Mouse (Mus musculus) embryonic stem cell, embryonic (primary cell): ENCODE results near the gene Tmem178.

Experiments used
- CTCF ChIA-PET, 4 experiments: fragments of 300-600 bp in 2 of 4; fragments of 350-600 bp in 2 of 4; sonication (Branson Sonifier 250); formaldehyde crosslinking; loops; one replicate each; lab custom pipeline; 2022; ENCODE audit warnings: inconsistent platforms in 2 of 4; lab: Charles Lee
- POLR2A ChIA-PET, 4 experiments: fragments of 300-600 bp in 2 of 4; fragments of 350-600 bp in 2 of 4; sonication (Branson Sonifier 250); formaldehyde crosslinking; loops; one replicate each; lab custom pipeline; 2022; ENCODE audit warnings: antibody characterized with exemption in 4 of 4, inconsistent platforms in 1 of 4; lab: Charles Lee

Tmem178 gene

DNA sequence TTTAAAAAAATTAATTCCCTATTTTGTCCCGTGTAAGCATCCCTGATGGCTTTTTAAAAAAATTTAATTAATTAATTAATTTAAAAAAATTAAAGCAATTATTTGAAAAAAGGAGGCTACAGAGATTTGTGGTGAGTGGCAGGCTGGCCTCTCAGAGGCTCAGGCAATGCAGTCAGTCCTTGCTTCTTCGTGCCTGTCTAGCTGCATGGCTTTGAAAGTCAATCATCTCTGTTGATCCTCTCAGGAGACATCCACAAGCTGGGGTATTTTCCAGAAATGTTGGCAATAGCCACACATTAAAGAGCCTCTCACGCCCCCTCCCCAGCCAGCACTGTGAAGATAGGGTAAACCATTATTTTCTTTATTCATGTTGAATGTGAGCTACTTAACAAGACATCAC lies 65.8 kb downstream of the Tmem178 start:
- CTCF ChIA-PET = interaction anchor here in 1 of 4 experiments (1.0 kb wide), 1 partner anchor 184 kb away, joined by 4 read pairs; no protein-coding TSS in a partner anchor
- POLR2A ChIA-PET = no interaction called here

DNA sequence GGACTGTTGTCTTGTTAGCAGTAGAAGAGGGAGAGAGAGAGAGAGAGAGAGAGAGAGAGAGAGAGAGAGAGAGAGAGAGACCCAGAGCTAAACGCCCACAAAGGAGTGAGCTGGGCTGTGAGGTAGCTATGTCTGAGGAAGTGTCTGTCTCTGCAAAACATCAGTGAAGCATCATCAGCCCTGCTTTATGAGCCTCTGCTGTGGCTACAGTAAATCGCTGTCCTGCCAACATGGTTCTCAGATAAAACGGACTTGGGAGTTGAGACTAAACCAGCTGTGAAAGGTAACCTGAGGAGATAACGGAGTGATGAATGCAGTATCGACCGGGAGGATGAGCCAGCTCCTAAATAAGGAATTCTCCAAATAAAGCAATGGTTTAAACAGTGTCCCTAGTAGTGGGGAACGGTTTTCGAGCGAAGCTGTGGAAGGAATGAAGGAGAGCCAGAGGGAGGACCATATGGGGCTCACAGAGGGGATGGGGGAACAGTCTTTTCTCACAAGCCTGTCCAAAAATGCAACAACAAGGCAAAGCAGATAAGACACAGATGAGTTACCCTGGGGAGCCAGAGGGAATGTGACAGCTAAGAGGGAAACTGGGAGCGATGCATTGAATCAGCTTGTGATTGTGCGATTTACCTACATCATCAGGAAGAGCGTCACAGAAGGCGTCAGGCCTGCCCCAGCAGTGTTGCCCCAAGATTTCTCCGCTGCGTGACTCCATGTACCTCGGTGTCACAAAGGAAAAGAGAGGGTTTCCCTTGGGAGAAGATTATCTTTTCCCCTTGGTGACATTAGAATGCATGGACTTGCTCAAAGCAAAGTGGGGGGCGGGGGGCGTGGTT lies 66.6 kb downstream of the Tmem178 start:
- CTCF ChIA-PET = interaction anchor here in 3 of 4 experiments (0.6 to 1.0 kb wide), 5 partner anchors 9 to 409 kb away, joined by 3 to 8 read pairs (median 4); no protein-coding TSS in a partner anchor
- POLR2A ChIA-PET = interaction anchor here in 1 of 4 experiments (0.6 kb wide), 1 partner anchor 58 kb away, joined by 5 read pairs; no protein-coding TSS in a partner anchor

DNA sequence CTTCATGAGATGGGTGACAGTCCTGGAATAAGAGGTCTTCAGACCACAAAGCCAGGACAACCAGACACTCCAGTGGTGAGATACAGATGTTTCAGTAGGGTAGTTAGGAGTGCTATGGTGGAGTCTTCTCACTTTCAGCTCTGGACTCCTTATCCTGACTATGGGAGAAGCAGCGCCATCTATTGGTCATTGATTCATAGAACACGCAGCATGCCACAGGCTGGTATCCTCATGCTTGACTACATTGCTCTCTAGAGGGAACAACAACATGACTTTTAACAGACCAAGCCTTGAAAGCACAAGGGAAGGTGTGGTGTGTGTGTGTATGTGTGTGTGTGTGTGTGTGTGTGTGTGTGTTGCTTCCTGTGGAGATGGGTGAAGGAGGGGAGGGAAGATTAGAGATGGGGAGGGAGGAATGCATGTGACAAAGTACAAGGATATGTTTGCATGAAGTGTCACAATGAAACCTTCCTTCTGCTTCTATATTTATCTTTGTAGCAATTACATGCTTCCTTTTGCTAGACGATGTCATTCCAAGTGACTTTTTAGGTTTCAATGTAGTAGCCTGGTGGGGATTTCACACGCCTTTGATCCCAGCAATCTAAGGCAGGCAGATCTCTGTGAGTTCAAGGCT lies 71.5 kb downstream of the Tmem178 start:
- CTCF ChIA-PET = interaction anchor here (0.6 to 2.0 kb wide), 13 partner anchors 11 to 684 kb away, joined by 3 to 7 read pairs (median 3); no protein-coding TSS in a partner anchor
- POLR2A ChIA-PET = interaction anchor here in 1 of 4 experiments (2.7 kb wide), 1 partner anchor 11 kb away, joined by 9 read pairs; no protein-coding TSS in a partner anchor

DNA sequence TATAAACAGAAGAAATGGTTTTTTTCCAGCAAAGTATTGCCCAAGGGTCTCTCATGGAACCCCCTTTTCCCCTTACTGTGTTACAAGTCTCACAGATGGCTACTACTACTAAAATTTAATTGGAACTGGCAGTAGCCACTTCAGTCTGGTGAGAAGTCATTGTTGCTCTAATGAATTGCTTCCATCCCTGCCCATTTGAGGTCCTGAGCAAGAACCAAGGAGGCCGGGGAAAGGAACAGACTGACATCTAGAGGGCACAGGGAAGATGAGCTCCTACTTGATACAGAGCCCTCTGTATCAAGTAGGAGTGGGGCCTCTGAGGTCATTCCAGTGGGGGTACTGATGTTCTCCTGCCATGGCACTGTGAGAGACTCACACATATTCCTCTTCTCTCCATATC lies 72.7 kb downstream of the Tmem178 start:
- CTCF ChIA-PET = interaction anchor here in 3 of 4 experiments (0.5 to 1.3 kb wide), 12 partner anchors 20 to 711 kb away, joined by 3 to 9 read pairs (median 3); partner anchors contain the start of gene Thumpd2 (in 1 of the 3)
- POLR2A ChIA-PET = interaction anchor here in 2 of 4 experiments (1.1 to 2.7 kb wide), 3 partner anchors 9 to 440 kb away, joined by 3 to 9 read pairs (median 4); partner anchors contain the start of gene Cdkl4 (in 1 of the 2)

DNA sequence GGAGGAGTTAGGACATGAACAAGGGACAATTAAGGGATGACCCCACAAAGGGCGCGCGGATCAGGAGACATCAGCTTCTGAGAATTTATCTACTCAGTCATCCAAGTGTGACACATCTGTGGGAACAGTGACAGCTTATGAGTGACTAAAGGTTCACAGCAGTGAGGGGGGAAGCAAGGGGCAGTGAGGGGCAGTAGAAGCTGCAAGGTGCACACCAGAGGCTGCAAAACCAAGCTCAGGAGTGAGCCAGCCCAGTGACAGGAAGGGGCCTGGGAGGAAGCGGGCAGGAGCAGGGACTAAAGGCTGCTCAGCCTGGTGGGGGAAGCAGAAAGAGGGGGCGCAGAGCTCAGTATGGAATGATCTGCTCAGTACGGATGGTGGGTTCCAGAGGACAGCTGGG lies 82.9 kb downstream of the Tmem178 start:
- ChIA-PET POLR2A (interaction anchor here in 2 of 4 experiments (0.7 to 2.2 kb wide), 2 partner anchors 10 to 24 kb away, joined by 3 to 9 read pairs; no protein-coding TSS in a partner anchor), CTCF (interaction anchor here in 1 of 4 experiments (1.5 kb wide), 1 partner anchor 9 kb away, joined by 3 read pairs; no protein-coding TSS in a partner anchor)

DNA sequence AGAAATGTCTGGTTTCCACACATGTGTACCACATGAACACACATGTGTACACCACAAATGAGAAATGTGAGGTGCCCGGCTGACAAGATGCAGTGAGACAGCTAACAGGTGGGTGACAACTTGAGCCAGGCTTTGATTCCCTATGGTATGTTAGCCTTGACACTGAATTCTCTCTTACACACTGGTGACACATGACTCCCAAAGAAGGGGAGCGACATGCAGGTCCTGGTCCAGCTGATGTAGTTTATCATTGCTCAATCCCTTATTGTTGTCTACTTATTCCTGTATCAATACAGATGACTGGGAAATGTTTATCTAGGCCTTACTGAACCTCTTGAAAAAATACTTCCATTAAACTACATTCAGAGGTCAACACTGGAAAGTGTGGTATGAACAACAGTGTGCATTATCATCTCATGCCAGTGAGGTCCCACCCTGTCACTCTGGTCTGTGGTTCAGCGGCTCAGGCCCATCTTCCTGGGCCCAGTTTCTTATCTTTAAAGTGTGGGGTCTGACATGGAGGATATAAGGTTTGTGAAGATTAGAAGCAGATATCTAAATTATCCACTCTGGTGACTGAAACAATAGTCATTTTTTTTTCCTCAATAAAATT lies 87.5 kb downstream of the Tmem178 start:
- ChIA-PET POLR2A (interaction anchor here in 1 of 4 experiments (0.7 kb wide), 1 partner anchor 32 kb away, joined by 4 read pairs; no protein-coding TSS in a partner anchor), CTCF (no interaction called here)

DNA sequence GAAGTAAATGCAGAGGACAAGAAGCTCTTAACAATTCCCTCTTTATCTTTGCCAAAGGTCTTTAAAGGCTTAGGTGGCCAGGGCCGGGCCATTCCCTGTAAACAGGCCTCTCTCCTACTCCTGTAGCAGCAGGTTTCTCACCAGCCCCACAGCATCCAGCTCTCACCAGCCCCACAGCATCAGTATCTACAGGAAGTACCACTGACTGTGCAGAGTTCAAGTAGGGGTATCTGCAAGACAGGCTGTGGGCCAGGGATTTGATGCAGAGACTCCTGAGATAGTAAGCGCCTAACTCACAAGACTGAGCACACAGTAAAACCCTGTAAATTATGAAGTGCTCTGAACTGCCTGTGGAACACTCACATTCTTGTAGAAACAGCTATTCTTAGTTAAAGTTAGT lies 88.5 kb downstream of the Tmem178 start:
- ChIA-PET POLR2A (interaction anchor here in 1 of 4 experiments (0.7 kb wide), 1 partner anchor 31 kb away, joined by 4 read pairs; no protein-coding TSS in a partner anchor), CTCF (no interaction called here)

DNA sequence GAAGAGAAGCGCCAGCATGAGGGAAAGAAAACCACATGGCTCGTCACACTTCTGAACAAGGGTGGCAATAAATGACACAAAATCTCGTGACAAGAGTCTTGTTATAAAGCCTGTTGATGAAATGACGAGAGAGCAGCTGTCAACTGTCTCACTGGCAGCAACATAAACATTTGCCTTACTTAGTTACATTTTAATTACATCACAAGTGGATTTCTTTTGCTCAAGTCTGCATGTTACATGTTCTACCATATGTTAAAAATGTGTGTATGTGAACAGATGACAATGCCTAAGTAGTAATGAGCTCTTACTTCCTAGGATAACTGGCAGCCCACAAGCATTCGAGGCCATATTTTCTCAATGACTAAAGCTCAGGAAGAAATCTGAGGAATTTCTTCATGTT lies 90.9 kb downstream of the Tmem178 start:
- CTCF ChIA-PET = interaction anchor here in 2 of 4 experiments (0.6 kb wide), 2 partner anchors 19 to 50 kb away, joined by 3 to 4 read pairs; no protein-coding TSS in a partner anchor

DNA sequence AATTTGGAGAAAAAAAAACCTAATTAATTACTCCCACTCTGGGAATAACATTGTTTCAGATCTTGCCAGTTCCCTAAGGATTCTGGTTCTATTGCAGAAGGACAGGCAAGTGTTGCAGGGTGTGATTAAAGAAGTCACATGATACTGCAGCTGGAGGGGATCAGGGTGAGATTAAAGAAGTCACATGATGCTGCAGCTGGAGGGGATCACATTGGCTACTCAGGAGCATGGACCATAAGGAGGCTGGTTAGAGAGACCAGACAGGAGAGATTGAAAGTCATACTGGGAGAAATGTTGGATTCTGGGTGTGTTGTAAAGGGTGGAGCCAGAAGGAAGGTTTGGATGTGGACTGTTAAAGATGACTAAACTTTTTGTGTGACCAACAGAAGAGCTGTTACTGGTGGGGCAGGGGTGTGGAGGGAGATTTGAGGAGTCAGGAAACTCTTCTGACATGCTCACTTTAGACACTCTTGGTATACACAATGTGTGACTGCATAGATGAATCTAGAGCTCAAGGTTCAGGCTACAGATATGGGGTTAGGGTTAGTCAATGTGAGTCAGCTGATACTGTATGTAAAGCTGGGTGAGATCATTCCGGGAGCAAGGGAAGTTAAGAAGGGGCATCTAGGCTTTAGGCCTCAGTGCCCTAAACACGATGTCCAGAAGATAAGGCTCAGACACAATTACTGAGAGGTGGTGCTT lies 94.4 kb downstream of the Tmem178 start:
- CTCF ChIA-PET = no interaction called here
- POLR2A ChIA-PET = no interaction called here

More for the DNA sequence above, 90.9 kb downstream of the Tmem178 start:
- POLR2A ChIA-PET = no interaction called here

DNA sequence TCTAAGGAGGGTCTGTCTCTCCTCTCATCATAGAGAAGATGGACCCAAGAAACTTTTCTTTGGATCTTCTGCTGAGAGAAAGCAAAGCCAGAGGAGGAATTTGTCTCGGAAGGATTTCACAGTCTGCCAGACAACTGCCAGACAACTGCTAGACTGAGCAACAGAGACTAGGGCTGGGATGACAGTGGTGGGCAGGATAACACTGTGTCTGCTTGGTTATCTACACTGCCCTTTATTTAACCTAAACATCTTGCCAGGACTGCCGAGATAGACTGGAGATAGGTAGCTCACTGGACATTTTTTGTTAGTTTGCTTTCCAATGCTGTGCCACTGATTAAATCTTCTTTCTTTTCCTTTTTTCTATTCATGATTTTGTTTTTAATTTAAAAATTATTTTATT lies 97.2 kb downstream of the Tmem178 start:
- POLR2A ChIA-PET = interaction anchor here in 2 of 4 experiments (0.6 kb wide), 2 partner anchors 23 to 406 kb away, joined by 3 read pairs; partner anchors contain the start of gene Thumpd2 (in 1 of the 2)
- CTCF ChIA-PET = interaction anchor here in 1 of 4 experiments (0.6 kb wide), 2 partner anchors 349 to 1475 kb away, joined by 7 to 10 read pairs; no protein-coding TSS in a partner anchor

DNA sequence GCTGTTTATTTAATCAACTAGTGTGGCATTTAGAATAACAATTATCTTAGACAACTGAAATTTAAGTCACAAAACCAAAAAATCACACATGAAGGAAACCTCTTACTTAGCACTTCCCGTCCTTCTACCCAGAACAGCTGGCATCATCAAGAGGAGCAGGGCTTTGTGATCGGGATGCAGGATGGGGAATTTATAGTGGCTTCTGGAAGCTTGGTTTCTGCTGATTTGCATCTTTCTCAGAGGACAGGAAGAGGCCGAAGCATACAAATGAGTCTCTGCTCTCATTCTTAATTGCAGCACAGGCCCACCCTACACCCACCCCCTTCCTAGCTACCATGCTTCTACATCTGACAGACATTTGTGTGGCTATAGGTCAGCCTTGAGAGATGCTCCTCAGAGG lies 99.9 kb downstream of the Tmem178 start:
- ChIA-PET POLR2A (no interaction called here), CTCF (interaction anchor here in 1 of 4 experiments (0.6 kb wide), 1 partner anchor 427 kb away, joined by 5 read pairs; no protein-coding TSS in a partner anchor)

DNA sequence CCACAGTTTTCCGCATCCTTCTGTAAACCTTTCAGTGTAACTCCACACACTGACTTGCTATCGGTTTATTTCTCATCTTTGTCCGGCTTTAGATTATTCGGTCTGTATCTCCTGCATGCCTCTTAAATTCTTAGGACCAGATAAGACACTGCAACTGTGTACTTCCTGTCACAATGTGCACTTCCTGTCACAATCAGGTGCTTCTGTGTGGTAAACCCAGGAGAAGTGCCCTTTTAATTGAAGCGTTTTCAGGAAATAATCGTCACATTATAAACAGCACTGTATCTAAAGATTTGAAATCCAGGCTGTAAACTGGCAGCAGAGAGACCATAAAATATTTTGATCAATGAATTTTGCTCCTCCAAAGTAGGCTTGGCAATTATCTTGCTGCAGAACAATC lies 100.7 kb downstream of the Tmem178 start:
- ChIA-PET CTCF (interaction anchor here in 3 of 4 experiments (0.6 to 1.3 kb wide), 5 partner anchors 11 to 428 kb away, joined by 3 to 5 read pairs (median 3); no protein-coding TSS in a partner anchor), POLR2A (interaction anchor here in 2 of 4 experiments (0.7 to 1.0 kb wide), 2 partner anchors 9 to 11 kb away, joined by 3 to 4 read pairs; no protein-coding TSS in a partner anchor)

DNA sequence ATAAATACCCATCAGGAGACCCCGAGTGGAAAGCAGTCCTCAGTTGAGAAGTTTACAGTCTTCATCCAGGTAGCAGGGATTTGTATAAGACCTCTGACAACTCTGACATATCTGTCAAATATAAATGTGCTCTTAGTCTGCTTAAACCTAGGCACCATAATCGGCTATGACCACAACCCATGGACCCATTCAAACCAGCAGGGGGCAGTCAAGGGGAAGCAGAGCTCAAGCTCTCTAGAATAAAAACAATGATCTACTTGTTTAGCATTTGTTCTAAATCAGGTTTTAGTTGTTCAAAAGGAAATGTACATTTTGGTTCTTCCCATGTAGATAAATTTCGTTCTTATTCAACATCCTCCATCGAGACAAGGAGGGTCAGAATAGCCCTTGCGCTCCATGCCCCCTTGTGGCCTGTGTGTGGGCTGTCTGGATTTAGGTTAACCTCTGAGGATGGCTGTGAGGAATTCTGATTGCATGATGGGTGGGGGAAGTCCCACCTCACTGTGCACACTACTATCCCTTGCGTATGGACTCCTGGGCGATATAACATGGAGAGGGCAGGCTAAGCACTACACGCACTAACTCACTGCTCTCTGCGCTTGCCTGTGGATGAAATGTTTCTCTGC lies 101.2 kb downstream of the Tmem178 start:
- ChIA-PET POLR2A (interaction anchor here in 2 of 4 experiments (0.7 to 1.2 kb wide), 3 partner anchors 9 to 19 kb away, joined by 3 to 5 read pairs (median 4); partner anchors contain the start of gene Thumpd2 (in 1 of the 2)), CTCF (interaction anchor here (0.5 to 1.5 kb wide), 8 partner anchors 10 to 198 kb away, joined by 3 to 4 read pairs (median 3); no protein-coding TSS in a partner anchor)

DNA sequence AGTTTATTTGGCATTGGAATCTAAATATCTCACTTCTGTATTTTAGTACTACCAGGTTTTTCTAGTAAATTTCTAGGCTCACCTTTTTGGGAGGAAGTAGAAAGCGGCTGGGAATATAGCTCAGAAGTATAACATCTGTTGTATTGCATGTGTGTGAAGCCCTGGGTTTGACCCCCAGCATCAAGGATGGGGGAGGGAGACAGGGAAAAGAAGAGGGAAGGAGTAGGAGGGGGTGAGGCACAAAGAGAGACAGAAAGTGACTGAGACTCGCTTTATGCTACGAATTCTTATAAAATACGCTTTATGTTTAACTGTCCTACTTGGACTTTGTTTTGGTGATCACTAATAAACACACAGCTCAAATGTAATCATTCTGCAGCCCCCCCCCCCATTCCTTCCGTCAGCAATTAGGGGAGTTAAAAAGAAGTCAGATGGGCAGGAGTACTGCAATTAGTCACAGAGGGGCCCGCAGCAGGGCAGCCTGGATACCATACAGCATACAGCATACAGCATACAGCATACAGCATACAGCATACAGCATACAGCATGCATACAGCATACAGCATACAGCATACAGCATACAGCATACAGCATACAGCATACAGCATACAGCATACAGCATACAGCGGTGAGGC lies 103.6 kb downstream of the Tmem178 start:
- CTCF ChIA-PET = interaction anchor here in 2 of 4 experiments (0.5 to 1.1 kb wide), 3 partner anchors 17 to 632 kb away, joined by 3 to 8 read pairs (median 3); partner anchors contain the start of gene Thumpd2 (in 1 of the 2)
- POLR2A ChIA-PET = no interaction called here
